Mouse (Mus musculus) testis, adult 2 months (tissue): ENCODE results near the gene Cdca7l. TPM values are rescaled to one million over a fixed set of nuclear protein-coding genes. Genes with fewer than 3 reads are reported as not detected.

Source experiments
- H3K27ac ChIP-seq: fragments of 200-500 bp; 2 replicates; pipeline ENCODE4 v1.5.1; 2012; ENCODE audit warnings: low read depth, low read length; ENCODE audit not compliant: control insufficient read depth, insufficient read depth
- H3K27me3 ChIP-seq: fragments of 200-500 bp; 2 replicates; pipeline ENCODE4 v1.6.1; 2012; ENCODE audit warnings: mild to moderate bottlenecking, low read length, moderate library complexity; ENCODE audit not compliant: control insufficient read depth, insufficient read depth
- H3K36me3 ChIP-seq: fragments of 200-500 bp; 2 replicates; pipeline ENCODE4 v1.6.1; 2012; ENCODE audit warnings: mild to moderate bottlenecking, low read length; ENCODE audit not compliant: control insufficient read depth, insufficient read depth
- H3K4me1 ChIP-seq: fragments of 200-500 bp; 2 replicates; pipeline ENCODE4 v1.6.1; 2012; ENCODE audit warnings: low read length; ENCODE audit not compliant: control insufficient read depth, insufficient read depth
- H3K4me3 ChIP-seq: fragments of 200-500 bp; 2 replicates; pipeline ENCODE4 v1.5.1; 2012; ENCODE audit warnings: low read depth, mild to moderate bottlenecking, low read length, moderate library complexity, mixed read lengths; ENCODE audit not compliant: control insufficient read depth
- CTCF ChIP-seq: fragments of 200-500 bp; IDR thresholded peaks from 2 replicates; pipeline ENCODE4 v1.5.1; 2012; ENCODE audit warnings: low read depth, mild to moderate bottlenecking, inconsistent platforms, low read length, moderate library complexity; ENCODE audit not compliant: control insufficient read depth, insufficient read depth, insufficient replicate concordance
- POLR2A ChIP-seq: fragments of 200-500 bp; IDR thresholded peaks from 2 replicates; pipeline ENCODE4 v1.6.1; 2012; ENCODE audit warnings: low read depth, mild to moderate bottlenecking, inconsistent platforms, low read length, moderate library complexity; ENCODE audit not compliant: control insufficient read depth
- polyA plus RNA-seq: library from polyadenylated mRNA; depleted of rRNA; stranded (reverse); fragments of >200 nt; gene quantifications from 2 replicates; pipeline ENCODE4 v1.2.3, GENCODE M21; 2012

Cdca7l gene
- polyA plus RNA-seq, 1 experiment = 6.4 TPM

DNA sequence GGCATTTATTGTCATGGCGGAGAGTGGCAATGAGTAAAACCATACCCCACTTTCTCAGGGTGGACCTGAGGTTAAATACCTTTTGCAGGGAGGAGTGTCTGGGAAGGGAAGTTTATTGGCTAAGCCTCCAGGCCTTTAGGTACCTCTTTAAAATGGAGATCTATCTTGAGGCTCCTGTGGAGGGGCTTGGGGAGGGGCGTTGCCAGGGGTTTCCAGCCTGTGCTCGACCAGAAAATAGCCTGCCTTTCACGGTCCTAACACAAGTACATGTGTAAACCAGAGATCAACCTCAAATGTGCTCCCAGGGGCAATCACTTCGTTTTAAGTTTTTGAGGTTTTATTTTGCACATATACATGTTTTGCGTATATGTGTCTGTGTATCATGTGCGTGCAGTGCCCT, 15.1 kb upstream of the Cdca7l start:
- Histone ChIP-seq H3K4me1 (no peaks in the 10 kb centered on the region), H3K4me3 (no peak overlapping the region), H3K27me3 (no peaks in the 10 kb centered on the region), H3K36me3 (no peaks in the 10 kb centered on the region), H3K27ac (no peak overlapping the region)
- TF ChIP-seq POLR2A = no peak
- TF ChIP-seq CTCF = no peak

DNA sequence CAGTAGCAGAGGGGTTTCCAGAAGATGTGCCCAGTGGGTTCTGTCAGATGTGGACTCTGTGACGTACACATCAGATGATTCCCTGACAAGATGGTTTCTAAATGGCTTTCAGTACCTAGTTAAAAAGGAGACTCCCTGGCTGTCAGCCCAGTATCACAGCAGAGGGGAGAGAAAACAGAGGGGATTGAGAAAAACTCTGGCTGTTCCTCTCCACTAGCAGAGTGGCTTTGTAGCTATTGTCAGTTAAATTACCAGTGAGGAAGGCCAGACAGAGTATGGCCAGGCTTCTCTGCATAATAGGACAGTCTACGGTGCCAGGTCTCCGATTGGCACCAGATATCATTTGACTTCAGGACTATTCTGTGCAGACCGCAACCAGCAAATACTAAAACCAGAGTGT, 8.8 kb upstream of the Cdca7l start:
- no peak overlapping the region for H3K4me3 ChIP-seq
- no peaks in the 10 kb centered on the region for H3K27me3 ChIP-seq
- no peak overlapping the region for H3K27ac ChIP-seq
- no peaks in the 10 kb centered on the region for H3K4me1 ChIP-seq
- no peak for TF ChIP-seq POLR2A
- TF ChIP-seq CTCF = no peak
- no peaks in the 10 kb centered on the region for H3K36me3 ChIP-seq

DNA sequence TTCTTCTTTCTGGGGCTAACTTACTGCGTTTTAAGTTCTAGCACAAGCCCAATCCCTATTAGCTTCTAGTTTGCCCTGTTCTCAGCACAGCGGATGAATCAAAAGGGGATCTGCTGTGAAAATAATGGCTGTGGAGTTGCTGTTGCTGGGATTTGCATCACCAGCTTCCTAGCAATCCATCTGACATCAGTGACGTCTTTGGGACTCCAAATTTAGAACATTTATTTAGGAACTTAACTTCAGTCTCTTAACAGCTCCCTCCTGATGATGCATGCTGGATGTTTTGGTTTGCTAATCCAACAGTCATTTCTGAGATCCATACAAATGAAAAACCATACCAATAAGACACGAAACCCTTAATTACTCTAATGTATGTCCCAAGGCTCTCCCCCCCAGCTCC, 1.5 kb downstream of the Cdca7l start:
- H3K4me1 ChIP-seq = peaks cover 8% of the 10 kb centered on the region

DNA sequence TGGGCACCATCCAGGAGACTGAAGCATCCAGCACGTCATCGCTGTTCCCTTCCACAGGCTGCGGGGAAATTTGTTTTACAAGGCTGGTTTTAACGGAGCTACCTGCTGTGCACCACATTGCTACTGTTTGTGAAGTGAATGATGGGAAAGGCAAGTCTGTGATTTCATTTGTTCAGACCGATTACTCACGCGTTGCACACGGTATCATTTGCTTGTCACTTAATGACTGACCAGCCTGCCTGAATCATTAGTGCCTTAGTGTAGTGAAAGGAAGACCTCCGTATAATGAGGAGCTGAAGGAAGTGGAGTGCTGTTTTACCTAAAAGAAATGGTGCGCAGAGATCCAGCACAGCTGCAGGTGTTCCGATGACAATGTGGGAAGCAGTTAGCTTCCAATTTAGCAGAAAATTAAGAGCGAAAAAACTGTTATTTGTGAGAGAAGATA, 1.9 kb downstream of the Cdca7l start:
- H3K4me3 ChIP-seq = no peak overlapping the region
- no peak overlapping the region for H3K27ac ChIP-seq
- H3K27me3 ChIP-seq = no peaks in the 10 kb centered on the region
- no peak for TF ChIP-seq POLR2A
- TF ChIP-seq CTCF = no peak
- H3K4me1 ChIP-seq = peaks cover 9% of the 10 kb centered on the region
- no peaks in the 10 kb centered on the region for H3K36me3 ChIP-seq

More for the DNA sequence above, 1.5 kb downstream of the Cdca7l start:
- Histone ChIP-seq H3K36me3 (no peaks in the 10 kb centered on the region), H3K27me3 (no peaks in the 10 kb centered on the region), H3K27ac (no peak overlapping the region), H3K4me3 (no peak overlapping the region)
- TF ChIP-seq CTCF (no peak), POLR2A (no peak)

DNA sequence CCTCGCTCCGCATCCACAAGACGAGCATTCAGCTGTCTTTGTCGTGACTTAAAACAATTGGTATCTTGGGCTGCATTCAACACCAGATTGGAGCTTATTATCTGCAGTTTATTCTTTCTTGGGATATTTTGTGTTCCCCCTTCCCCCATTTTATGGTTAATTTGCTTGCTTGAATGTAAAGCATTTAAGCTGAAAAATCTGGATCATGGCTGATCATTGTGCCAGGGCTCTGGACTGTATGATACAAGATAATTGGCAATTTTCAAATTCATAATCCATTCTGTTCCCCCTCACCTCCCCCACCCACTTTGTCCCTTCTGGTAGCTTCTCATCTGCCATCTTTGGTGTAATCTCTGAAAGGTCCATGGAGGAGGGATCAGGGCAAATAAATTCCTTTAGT, 2.4 kb downstream of the Cdca7l start:
- H3K27ac ChIP-seq = no peak overlapping the region

DNA sequence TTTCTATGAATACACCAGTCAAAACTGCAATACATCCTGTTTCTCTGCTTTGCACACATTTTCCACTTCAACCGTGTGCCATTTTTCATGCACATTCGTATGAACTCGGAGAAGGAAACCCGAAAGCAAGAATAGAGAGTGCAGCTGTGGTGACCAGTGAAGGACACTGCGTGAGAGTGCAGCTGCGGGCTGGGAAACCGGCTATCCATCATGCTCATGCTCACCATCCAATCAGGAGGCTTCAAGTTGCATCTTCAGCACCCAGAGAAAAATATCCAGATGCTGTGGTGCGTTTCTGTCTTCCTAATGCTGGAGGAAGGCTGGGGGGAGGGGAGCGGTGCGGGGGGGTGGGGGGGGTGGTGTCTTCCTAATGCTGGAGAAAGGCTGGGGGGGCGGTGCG, 3.5 kb downstream of the Cdca7l start:
- Histone ChIP-seq H3K36me3 (no peaks in the 10 kb centered on the region), H3K27ac (no peak overlapping the region), H3K4me3 (no peak overlapping the region), H3K27me3 (no peaks in the 10 kb centered on the region), H3K4me1 (peaks cover 9% of the 10 kb centered on the region)
- TF ChIP-seq CTCF = no peak

More for the DNA sequence above, 2.4 kb downstream of the Cdca7l start:
- TF ChIP-seq POLR2A = no peak
- TF ChIP-seq CTCF = no peak
- H3K4me3 ChIP-seq = no peak overlapping the region
- no peaks in the 10 kb centered on the region for H3K27me3 ChIP-seq
- no peaks in the 10 kb centered on the region for H3K36me3 ChIP-seq
- peaks cover 9% of the 10 kb centered on the region for H3K4me1 ChIP-seq

DNA sequence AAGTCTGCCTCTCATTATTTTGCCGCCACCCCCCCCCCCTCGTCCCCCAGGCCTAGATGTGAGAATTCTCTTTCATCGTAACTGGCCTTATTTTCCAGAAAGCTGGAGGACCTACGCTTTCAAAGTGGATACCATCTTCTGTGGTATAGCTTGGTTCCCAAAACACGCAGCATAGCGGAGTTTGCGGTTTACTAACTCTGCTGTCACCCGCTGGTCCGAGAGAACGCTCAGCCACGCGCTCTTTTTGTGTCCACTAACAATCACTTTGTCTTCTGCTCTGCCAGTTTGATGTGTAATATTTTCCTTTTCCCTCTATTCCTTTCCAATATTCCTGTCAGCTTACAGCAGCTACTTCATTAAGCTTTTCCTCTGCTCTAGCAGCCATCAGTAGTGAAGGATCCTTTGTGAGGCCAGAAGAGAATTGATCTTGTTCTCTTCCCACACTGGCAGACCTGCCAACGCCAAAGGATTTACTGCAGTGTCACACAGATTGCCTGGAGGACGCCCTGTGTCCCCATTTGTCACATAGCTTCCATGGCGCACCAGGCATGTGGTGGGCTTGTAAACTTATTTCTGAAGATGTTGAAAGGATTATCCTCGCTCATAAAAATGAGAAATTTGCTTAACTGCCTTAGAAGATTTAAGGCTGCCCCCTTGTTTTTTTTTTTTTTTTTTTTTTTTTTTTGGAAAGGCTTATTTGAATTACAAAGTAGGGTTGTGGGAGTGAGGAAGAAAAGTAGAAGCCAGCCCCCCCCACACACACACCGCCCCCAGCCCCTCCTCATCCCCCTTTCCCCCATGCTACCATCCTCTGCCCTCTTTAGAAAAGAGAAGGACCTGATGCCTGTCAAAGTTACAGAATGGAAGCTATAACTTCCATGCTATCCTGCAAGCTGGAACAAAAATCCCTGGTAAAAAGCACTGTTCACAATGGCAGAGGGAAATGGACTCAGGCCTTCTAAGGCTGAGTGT, 4.6 kb downstream of the Cdca7l start:
- H3K27ac ChIP-seq = no peak overlapping the region
- peaks cover 9% of the 10 kb centered on the region for H3K4me1 ChIP-seq
- TF ChIP-seq POLR2A (no peak), CTCF (no peak)
- no peaks in the 10 kb centered on the region for H3K36me3 ChIP-seq
- no peaks in the 10 kb centered on the region for H3K27me3 ChIP-seq
- H3K4me3 ChIP-seq = peak overlapping the region; percentile 8; the same call in 1 of the 2 replicates
